Mouse (Mus musculus): ENCODE data around the gene Rap1a. TPM values are rescaled to one million over a fixed set of nuclear protein-coding genes. Genes with fewer than 3 reads are reported as not detected.

Gene Rap1a
- polyA plus RNA-seq, 1 experiment: 150 TPM

- Histone ChIP-seq H3K27ac (ENCODE audit: insufficient read depth, low read length) (no peak overlapping the region), H3K4me1 (ENCODE audit: control insufficient read depth, insufficient read depth, low read length) (no peaks in the 10 kb centered on the region), H3K4me3 (ENCODE audit: insufficient read depth, low read length) (no peak overlapping the region)
- TF ChIP-seq POLR2A (IDR thresholded peaks at IDR 0.05; ENCODE audit: low read depth, low read length) (no peak), CTCF (IDR thresholded peaks at IDR 0.05; ENCODE audit: borderline replicate concordance, insufficient read depth, low read length) (no peak)
Observed at GRCm38 (mm10) chr3:105699241-105699933, 101.7 kb downstream of the Rap1a start.

- H3K4me3 ChIP-seq (ENCODE audit: insufficient read depth, low read length): no peak overlapping the region
- no peaks in the 10 kb centered on the region for H3K4me1 ChIP-seq (ENCODE audit: control insufficient read depth, insufficient read depth, low read length)
- no peak for TF ChIP-seq POLR2A (IDR thresholded peaks at IDR 0.05; ENCODE audit: low read depth, low read length)
- TF ChIP-seq CTCF (IDR thresholded peaks at IDR 0.05; ENCODE audit: borderline replicate concordance, insufficient read depth, low read length): no peak
- no peak overlapping the region for H3K27ac ChIP-seq (ENCODE audit: insufficient read depth, low read length)
Observed at GRCm38 (mm10) chr3:105698311-105698710, 102.8 kb downstream of the Rap1a start.

GRCm38 (mm10) chr3:105697148-105697441 is 104.0 kb downstream of the Rap1a start:
- H3K4me1 ChIP-seq (ENCODE audit: control insufficient read depth, insufficient read depth, low read length): no peaks in the 10 kb centered on the region
- no peak overlapping the region for H3K27ac ChIP-seq (ENCODE audit: insufficient read depth, low read length)
- no peak for TF ChIP-seq CTCF (IDR thresholded peaks at IDR 0.05; ENCODE audit: borderline replicate concordance, insufficient read depth, low read length)
- no peak for TF ChIP-seq POLR2A (IDR thresholded peaks at IDR 0.05; ENCODE audit: low read depth, low read length)
- H3K4me3 ChIP-seq (ENCODE audit: insufficient read depth, low read length): no peak overlapping the region

GRCm38 (mm10) chr3:105696387-105697147 is 104.6 kb downstream of the Rap1a start:
- no peak overlapping the region for H3K27ac ChIP-seq (ENCODE audit: insufficient read depth, low read length)
- H3K4me3 ChIP-seq (ENCODE audit: insufficient read depth, low read length): no peak overlapping the region
- no peaks in the 10 kb centered on the region for H3K4me1 ChIP-seq (ENCODE audit: control insufficient read depth, insufficient read depth, low read length)
- no peak for TF ChIP-seq CTCF (IDR thresholded peaks at IDR 0.05; ENCODE audit: borderline replicate concordance, insufficient read depth, low read length)
- TF ChIP-seq POLR2A (IDR thresholded peaks at IDR 0.05; ENCODE audit: low read depth, low read length): no peak

- Histone ChIP-seq H3K4me1 (ENCODE audit: control insufficient read depth, insufficient read depth, low read length) (no peaks in the 10 kb centered on the region), H3K4me3 (ENCODE audit: insufficient read depth, low read length) (no peak overlapping the region), H3K27ac (ENCODE audit: insufficient read depth, low read length) (no peak overlapping the region)
- no peak for TF ChIP-seq CTCF (IDR thresholded peaks at IDR 0.05; ENCODE audit: borderline replicate concordance, insufficient read depth, low read length)
- TF ChIP-seq POLR2A (IDR thresholded peaks at IDR 0.05; ENCODE audit: low read depth, low read length): no peak
Observed at GRCm38 (mm10) chr3:105695476-105696386, 105.4 kb downstream of the Rap1a start.

GRCm38 (mm10) chr3:105693327-105694080 is 107.6 kb downstream of the Rap1a start:
- no peak overlapping the region for H3K27ac ChIP-seq (ENCODE audit: insufficient read depth, low read length)
- no peaks in the 10 kb centered on the region for H3K4me1 ChIP-seq (ENCODE audit: control insufficient read depth, insufficient read depth, low read length)
- H3K4me3 ChIP-seq (ENCODE audit: insufficient read depth, low read length): no peak overlapping the region
- TF ChIP-seq POLR2A (IDR thresholded peaks at IDR 0.05; ENCODE audit: low read depth, low read length) (no peak), CTCF (IDR thresholded peaks at IDR 0.05; ENCODE audit: borderline replicate concordance, insufficient read depth, low read length) (no peak)

- no peak for TF ChIP-seq POLR2A (IDR thresholded peaks at IDR 0.05; ENCODE audit: low read depth, low read length)
- TF ChIP-seq CTCF (IDR thresholded peaks at IDR 0.05; ENCODE audit: borderline replicate concordance, insufficient read depth, low read length): no peak
- Histone ChIP-seq H3K27ac (ENCODE audit: insufficient read depth, low read length) (no peak overlapping the region), H3K4me3 (ENCODE audit: insufficient read depth, low read length) (no peak overlapping the region), H3K4me1 (ENCODE audit: control insufficient read depth, insufficient read depth, low read length) (no peaks in the 10 kb centered on the region)
Observed at GRCm38 (mm10) chr3:105688536-105688935, 112.6 kb downstream of the Rap1a start.

- peak within 1 kb of the TSS; percentile 11; the same call in 1 of the 2 replicates for H3K27ac ChIP-seq (ENCODE audit: insufficient read depth, low read length)
- TF ChIP-seq POLR2A (IDR thresholded peaks at IDR 0.05; ENCODE audit: low read depth, low read length): peak; percentile 68
- peak; percentile 72 for TF ChIP-seq CTCF (IDR thresholded peaks at IDR 0.05; ENCODE audit: borderline replicate concordance, insufficient read depth, low read length)
Observed at GRCm38 (mm10) chr3:105687324-105688060, 113.6 kb downstream of the Rap1a start, which contains the start of gene Ddx20. Gene Ddx20, minus strand, starts transcription at chr3:105687574.

More at GRCm38 (mm10) chr3:105687324-105688060, 113.6 kb downstream of the Rap1a start, which contains the start of gene Ddx20:
- Histone ChIP-seq H3K4me1 (ENCODE audit: control insufficient read depth, insufficient read depth, low read length) (no peaks in the 10 kb centered on the region), H3K4me3 (ENCODE audit: insufficient read depth, low read length) (peak within 1 kb of the TSS; percentile 99)

Measured in embryonic fibroblast, embryonic 13.5 days (primary cell).